31 mouse cellular contexts compared by ENCODE assay signal in the genomic region with DNA sequence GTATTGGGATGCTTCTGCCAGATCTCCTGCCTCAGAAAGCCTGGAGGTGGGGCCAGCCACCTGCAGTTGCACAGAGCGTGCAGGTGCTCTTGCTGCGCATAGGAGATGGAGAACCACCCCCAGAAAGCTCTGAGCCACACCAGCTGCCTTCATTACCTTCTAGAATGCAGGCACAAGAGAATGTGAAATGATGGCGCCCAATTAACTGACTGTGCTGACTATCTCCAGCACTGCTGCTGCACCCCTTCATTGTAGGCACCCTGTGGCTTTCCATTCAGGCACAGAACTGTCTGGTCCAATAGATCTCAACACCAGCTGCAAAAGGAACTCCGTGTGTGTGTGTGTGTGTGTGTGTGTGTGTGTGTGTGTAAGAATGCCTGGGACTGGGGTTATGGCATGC.
DNase-seq lines count a peak whose midpoint lies in the region; ATAC-seq and TF ChIP-seq lines count a peak whose summit lies in the region.
"Had no signal": no experiment of that assay in that cellular context is flagged by ENCODE, and none has a peak within 500 bp of the region (broad histone marks: within the 10 kb centered on the region; RNA-seq: fewer than 3 reads in every experiment).

No protein-coding gene starts in this region.

- DNase-seq in forebrain, postnatal 0 days = no peak
- DNase-seq in left cerebral cortex, adult 11 months (ENCODE audit: low spot score) = peak; percentile 3
- DNase-seq in left cerebral cortex, adult 18-20 months (ENCODE audit: low spot score in 2 of 2) = no peak
- peak; percentile 33 for DNase-seq in right cerebral cortex, postnatal 25 days
- no peak for DNase-seq in right cerebral cortex, postnatal 4 days
- no peak for DNase-seq in adrenal gland, postnatal 14 days
- DNase-seq: adrenal gland, postnatal 25 days; cerebellum, adult 8-10 months; cerebellum, postnatal 25 days; gastrocnemius, postnatal 10 days; heart, postnatal 14 days; kidney, adult 8-10 months; kidney, postnatal 14 days; layer of hippocampus, postnatal 36 days; thymus, postnatal 14 days had no signal

- 67% methylated on average over 4 of the region's 4 CpGs for WGBS in forebrain, postnatal 0 days
- 42% methylated on average over 4 of the region's 4 CpGs for WGBS in forebrain, embryonic 16.5 days
- WGBS in kidney, embryonic 14.5 days = 78% methylated on average over 4 of the region's 4 CpGs

- H3K36me3 ChIP-seq in forebrain, postnatal 0 days (ENCODE audit: insufficient read depth) = no peaks in the 10 kb centered on the region
- no peaks in the 10 kb centered on the region for H3K36me3 ChIP-seq in forebrain, embryonic 16.5 days (ENCODE audit: control insufficient read depth, insufficient read depth)
- no peaks in the 10 kb centered on the region for H3K36me3 ChIP-seq in kidney, embryonic 14.5 days (ENCODE audit: control insufficient read depth, insufficient read depth, low read length)
- H3K36me3 ChIP-seq: embryonic facial prominence, embryonic 10.5 days; embryonic facial prominence, embryonic 15.5 days; limb, embryonic 13.5 days; lung, embryonic 15.5 days; midbrain, embryonic 10.5 days; neural tube, embryonic 13.5 days; stomach, embryonic 15.5 days had no signal

- H3K9me3 ChIP-seq in forebrain, postnatal 0 days (ENCODE audit: low read length) = no peaks in the 10 kb centered on the region
- H3K9me3 ChIP-seq in forebrain, embryonic 16.5 days (ENCODE audit: control insufficient read depth, low read length) = no peaks in the 10 kb centered on the region
- H3K9me3 ChIP-seq in kidney, embryonic 14.5 days (ENCODE audit: control insufficient read depth, low read length) = no peaks in the 10 kb centered on the region
- H3K9me3 ChIP-seq: embryonic facial prominence, embryonic 10.5 days; embryonic facial prominence, embryonic 15.5 days; forebrain, embryonic 13.5 days; limb, embryonic 13.5 days; lung, embryonic 15.5 days; midbrain, embryonic 10.5 days; neural tube, embryonic 13.5 days; stomach, embryonic 15.5 days had no signal

- H3K4me3 ChIP-seq in forebrain, postnatal 0 days (ENCODE audit: low read depth, low read length) = no peak overlapping the region
- no peak overlapping the region for H3K4me3 ChIP-seq in forebrain, embryonic 16.5 days (replicated peaks; ENCODE audit: low read length)
- no peak overlapping the region for H3K4me3 ChIP-seq in kidney, embryonic 14.5 days (ENCODE audit: low read length)
- H3K4me3 ChIP-seq: embryonic facial prominence, embryonic 10.5 days; embryonic facial prominence, embryonic 15.5 days; forebrain, embryonic 13.5 days; layer of hippocampus, adult 2 months; limb, embryonic 13.5 days; lung, embryonic 15.5 days; midbrain, embryonic 10.5 days; myocyte; neural tube, embryonic 13.5 days; stomach, embryonic 15.5 days had no signal

- H3K9ac ChIP-seq in forebrain, postnatal 0 days = no peak overlapping the region
- no peak overlapping the region for H3K9ac ChIP-seq in forebrain, embryonic 16.5 days (replicated peaks; ENCODE audit: low read depth, low read length)
- H3K9ac ChIP-seq in kidney, embryonic 14.5 days (ENCODE audit: low read depth, low read length) = no peak overlapping the region
- H3K9ac ChIP-seq: embryonic facial prominence, embryonic 15.5 days; forebrain, embryonic 13.5 days; limb, embryonic 13.5 days; lung, embryonic 15.5 days; neural tube, embryonic 13.5 days; stomach, embryonic 15.5 days had no signal

- H3K27me3 ChIP-seq in forebrain, postnatal 0 days (ENCODE audit: insufficient read depth, low read length) = no peaks in the 10 kb centered on the region
- H3K27me3 ChIP-seq in forebrain, embryonic 16.5 days (replicated peaks; ENCODE audit: control insufficient read depth, insufficient read depth, low read length) = no peaks in the 10 kb centered on the region
- no peaks in the 10 kb centered on the region; the same call in 1 of the 2 replicates for H3K27me3 ChIP-seq in kidney, embryonic 14.5 days (ENCODE audit: control insufficient read depth, insufficient read depth, low read length)
- H3K27me3 ChIP-seq: forebrain, embryonic 13.5 days; lung, embryonic 15.5 days had no signal

- no peaks in the 10 kb centered on the region for H3K4me1 ChIP-seq in forebrain, postnatal 0 days (ENCODE audit: insufficient read depth)
- no peaks in the 10 kb centered on the region for H3K4me1 ChIP-seq in forebrain, embryonic 16.5 days (replicated peaks; ENCODE audit: control insufficient read depth, insufficient read depth, low read length)
- H3K4me1 ChIP-seq in kidney, embryonic 14.5 days (ENCODE audit: control insufficient read depth, insufficient read depth, low read length) = no peaks in the 10 kb centered on the region
- H3K4me1 ChIP-seq: embryonic facial prominence, embryonic 10.5 days; embryonic facial prominence, embryonic 15.5 days; forebrain, embryonic 13.5 days; neural tube, embryonic 13.5 days; stomach, embryonic 15.5 days had no signal

- H3K4me2 ChIP-seq in forebrain, postnatal 0 days (ENCODE audit: low read depth) = no peak overlapping the region
- no peak overlapping the region for H3K4me2 ChIP-seq in forebrain, embryonic 16.5 days (ENCODE audit: low read length)
- no peak overlapping the region for H3K4me2 ChIP-seq in kidney, embryonic 14.5 days (replicated peaks; ENCODE audit: low read depth, low read length)
- H3K4me2 ChIP-seq: embryonic facial prominence, embryonic 15.5 days; forebrain, embryonic 13.5 days; limb, embryonic 13.5 days; liver, embryonic 11.5 days; lung, embryonic 15.5 days; neural tube, embryonic 13.5 days; stomach, embryonic 15.5 days had no signal

- TF ChIP-seq CTCF in forebrain, postnatal 0 days (IDR thresholded peaks at IDR 0.05; ENCODE audit: low read depth) = no peak

- H3K27ac ChIP-seq in forebrain, postnatal 0 days (ENCODE audit: low read depth, low read length) = no peak overlapping the region
- no peak overlapping the region for H3K27ac ChIP-seq in forebrain, embryonic 16.5 days (ENCODE audit: low read length)
- no peak overlapping the region for H3K27ac ChIP-seq in kidney, embryonic 14.5 days (ENCODE audit: low read depth, low read length)
- H3K27ac ChIP-seq: embryonic facial prominence, embryonic 10.5 days; embryonic facial prominence, embryonic 15.5 days; forebrain, embryonic 13.5 days; hindbrain, postnatal 0 days; layer of hippocampus, adult 2 months; limb, embryonic 13.5 days; lung, embryonic 15.5 days; midbrain, embryonic 10.5 days; neural tube, embryonic 13.5 days; stomach, embryonic 15.5 days had no signal

- peak; percentile 40; the same call in 1 of the 2 replicates for ATAC-seq in forebrain, postnatal 0 days
- ATAC-seq in forebrain, embryonic 16.5 days = no peak
- no peak for ATAC-seq in kidney, embryonic 14.5 days (ENCODE audit: low FRiP score, low TSS enrichment)
- ATAC-seq: forebrain, embryonic 13.5 days; hindbrain, postnatal 0 days; intestine, embryonic 16.5 days; midbrain, embryonic 16.5 days had no signal

Comparison
In these comparisons a context has a peak if more than half of its experiments do, and no peak if none do; other contexts are left out.
1. DNase-seq: peak in left cerebral cortex, adult 11 months (single experiment) and right cerebral cortex, postnatal 25 days (single experiment); none in forebrain, postnatal 0 days (single experiment), left cerebral cortex, adult 18-20 months (0 of 2), right cerebral cortex, postnatal 4 days (single experiment) and adrenal gland, postnatal 14 days (single experiment).